Mouse (Mus musculus): ENCODE results near the gene Arpp19. TPM values are rescaled to one million over a fixed set of nuclear protein-coding genes. Genes with fewer than 3 reads are reported as not detected.

The Arpp19 gene
- polyA plus RNA-seq, 1 experiment from 2014 or later = 298 TPM

DNA sequence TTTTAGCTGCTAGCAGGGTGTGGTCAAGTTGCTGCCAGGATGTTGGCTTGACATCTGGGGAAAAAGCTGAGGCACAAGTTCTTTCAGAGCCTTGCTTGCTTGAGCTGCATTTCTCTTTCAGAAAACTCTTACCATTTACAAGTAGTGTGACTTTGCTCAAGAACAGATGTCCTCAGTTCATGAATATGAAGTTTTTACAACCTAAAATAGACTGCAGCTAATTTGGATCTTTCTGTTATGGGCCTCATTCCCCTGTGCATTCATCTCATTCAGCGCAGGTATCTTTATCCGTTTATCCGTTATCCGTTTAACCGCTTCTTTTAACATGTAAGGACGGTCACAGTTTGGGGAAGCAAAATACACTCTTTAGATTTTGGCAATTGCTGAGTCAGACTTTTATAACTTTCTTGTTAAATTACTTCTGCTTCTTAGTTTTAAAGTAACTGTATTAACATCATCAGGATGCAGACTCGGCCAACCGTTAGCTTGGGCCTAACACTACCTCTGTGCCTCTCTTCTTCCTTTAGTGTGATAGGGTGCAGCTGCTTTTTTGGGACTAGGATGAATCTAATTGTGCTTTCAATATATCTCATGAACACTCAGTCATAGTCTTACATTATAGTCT is 62.9 kb downstream of the Arpp19 start:
- Histone ChIP-seq H3K9ac (ENCODE audit: low read depth, low read length) (no peak overlapping the region), H3K27ac (ENCODE audit: low read depth, low read length) (no peak overlapping the region), H3K4me1 (replicated peaks; ENCODE audit: control insufficient read depth, insufficient read depth, low read length) (no peaks in the 10 kb centered on the region), H3K4me2 (replicated peaks; ENCODE audit: low read depth, low read length) (no peak overlapping the region), H3K4me3 (ENCODE audit: low read depth, low read length) (no peak overlapping the region), H3K36me3 (ENCODE audit: control insufficient read depth, insufficient read depth, low read length) (no peaks in the 10 kb centered on the region), H3K27me3 (ENCODE audit: control insufficient read depth, insufficient read depth, low read length) (no peaks in the 10 kb centered on the region), H3K9me3 (ENCODE audit: control insufficient read depth, low read length) (no peaks in the 10 kb centered on the region)
- 97% methylated on average over 8 of the region's 8 CpGs for WGBS
- no peak for DNase-seq (ENCODE audit: low spot score)
- ATAC-seq (ENCODE audit: low FRiP score) = no peak

DNA sequence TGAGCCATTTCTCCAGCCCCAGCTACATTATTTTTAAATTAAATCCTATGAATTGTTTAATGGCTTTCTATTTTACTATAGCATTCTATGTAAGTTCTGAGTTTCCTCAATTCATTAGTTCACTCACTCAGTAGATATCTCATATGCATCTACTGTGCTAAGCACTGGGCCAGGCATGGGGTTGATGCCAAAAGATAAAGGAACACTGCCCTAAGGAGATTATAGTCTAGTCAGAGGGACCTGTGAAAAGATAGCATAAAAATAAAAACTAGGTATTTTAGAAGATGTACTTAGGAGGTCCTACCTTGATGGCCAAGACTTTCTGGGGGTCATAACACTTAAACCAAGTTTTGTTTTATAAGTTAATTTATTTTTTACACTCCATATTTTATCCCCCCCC is 64.7 kb downstream of the Arpp19 start:
- H3K4me1 ChIP-seq (replicated peaks; ENCODE audit: control insufficient read depth, insufficient read depth, low read length) = no peaks in the 10 kb centered on the region
- H3K4me3 ChIP-seq (ENCODE audit: low read depth, low read length) = no peak overlapping the region
- no peak overlapping the region for H3K27ac ChIP-seq (ENCODE audit: low read depth, low read length)
- no peak overlapping the region for H3K4me2 ChIP-seq (replicated peaks; ENCODE audit: low read depth, low read length)
- DNase-seq (ENCODE audit: low spot score) = no peak
- no peaks in the 10 kb centered on the region for H3K36me3 ChIP-seq (ENCODE audit: control insufficient read depth, insufficient read depth, low read length)
- H3K27me3 ChIP-seq (ENCODE audit: control insufficient read depth, insufficient read depth, low read length) = no peaks in the 10 kb centered on the region
- no peak overlapping the region for H3K9ac ChIP-seq (ENCODE audit: low read depth, low read length)
- no peak for ATAC-seq (ENCODE audit: low FRiP score)
- no peaks in the 10 kb centered on the region for H3K9me3 ChIP-seq (ENCODE audit: control insufficient read depth, low read length)

Other genes with a start within 250 kb of the Arpp19 start
- gene Onecut1, start 175.7 kb upstream of the Arpp19 start, polyA plus RNA-seq (2014; fragmentation: Nextera tagmentation; extraction: Ambion mirVana) = 10.0 and 12.7 TPM in 2 replicates
- gene Fam214a, start 84.7 kb upstream of the Arpp19 start, polyA plus RNA-seq (2014; fragmentation: Nextera tagmentation; extraction: Ambion mirVana) = 17.9 and 18.7 TPM in 2 replicates
- gene Myo5a, start 33.4 kb downstream of the Arpp19 start, polyA plus RNA-seq (2014; fragmentation: Nextera tagmentation; extraction: Ambion mirVana) = 33.8 and 38.7 TPM in 2 replicates
- 0.34 and 0.61 TPM in 2 replicates for gene Myo5c, start 194.4 kb downstream of the Arpp19 start, polyA plus RNA-seq (2014; fragmentation: Nextera tagmentation; extraction: Ambion mirVana)

Data from hindbrain, embryonic 11.5 days (tissue).